Comparison of ENCODE assay signal across 11 mouse cellular contexts in genomic region chr9:83910926-83911325, GRCm38 (mm10).
"Had no signal": no experiment of that assay in that cellular context is flagged by ENCODE, and none has a peak within 500 bp of the region (broad histone marks: within the 10 kb centered on the region; RNA-seq: fewer than 3 reads in every experiment).

No protein-coding gene starts in this region.

- DNase-seq: right cerebral cortex, adult 18-20 months; right cerebral cortex, postnatal 14 days; right cerebral cortex, postnatal 25 days; right cerebral cortex, postnatal 4 days; spleen, adult 18-20 months; thymus, adult 18-20 months; thymus, adult 2 months; thymus, postnatal 14 days; thymus, postnatal 25 days; thymus, postnatal 36 days; thymus, postnatal 4 days had no signal
